Mouse (Mus musculus): Measurements from ENCODE around the gene Apol6. TPM values are rescaled to one million over a fixed set of nuclear protein-coding genes. Genes with fewer than 3 reads are reported as not detected.

The Apol6 gene
- polyA plus RNA-seq, 1 experiment = 0.10 TPM

GRCm38 (mm10) chr15:77062746-77063145, 18.2 kb downstream of the Apol6 start:
- Histone ChIP-seq H3K4me1 (ENCODE audit: control insufficient read depth, insufficient read depth, low read length) (no peaks in the 10 kb centered on the region; the same call in 1 of the 2 replicates), H3K27ac (ENCODE audit: insufficient read depth, low read length) (no peak overlapping the region), H3K4me3 (ENCODE audit: insufficient read depth, low read length) (no peak overlapping the region)
- no peak for TF ChIP-seq CTCF (IDR thresholded peaks at IDR 0.05; ENCODE audit: extremely low read depth, insufficient read depth, low read length)
- no peak for TF ChIP-seq POLR2A (IDR thresholded peaks at IDR 0.05; ENCODE audit: extremely low read depth, insufficient read depth, low read length)

- TF ChIP-seq CTCF (IDR thresholded peaks at IDR 0.05; ENCODE audit: extremely low read depth, insufficient read depth, low read length) = no peak
- TF ChIP-seq POLR2A (IDR thresholded peaks at IDR 0.05; ENCODE audit: extremely low read depth, insufficient read depth, low read length) = no peak
- Histone ChIP-seq H3K4me3 (ENCODE audit: insufficient read depth, low read length) (no peak overlapping the region), H3K27ac (ENCODE audit: insufficient read depth, low read length) (no peak overlapping the region), H3K4me1 (ENCODE audit: control insufficient read depth, insufficient read depth, low read length) (peaks cover 8% of the 10 kb centered on the region)
These were observed 20.8 kb downstream of the Apol6 start for GRCm38 (mm10) chr15:77065259-77065852.

GRCm38 (mm10) chr15:77066233-77066632, 21.7 kb downstream of the Apol6 start:
- H3K27ac ChIP-seq (ENCODE audit: insufficient read depth, low read length) = peak overlapping the region; percentile 69; the same call in 1 of the 2 replicates
- H3K4me1 ChIP-seq (ENCODE audit: control insufficient read depth, insufficient read depth, low read length) = peaks cover 8% of the 10 kb centered on the region
- no peak for TF ChIP-seq CTCF (IDR thresholded peaks at IDR 0.05; ENCODE audit: extremely low read depth, insufficient read depth, low read length)
- no peak for TF ChIP-seq POLR2A (IDR thresholded peaks at IDR 0.05; ENCODE audit: extremely low read depth, insufficient read depth, low read length)
- H3K4me3 ChIP-seq (ENCODE audit: insufficient read depth, low read length) = no peak overlapping the region

GRCm38 (mm10) chr15:77068439-77068861, 23.9 kb downstream of the Apol6 start:
- TF ChIP-seq POLR2A (IDR thresholded peaks at IDR 0.05; ENCODE audit: extremely low read depth, insufficient read depth, low read length) (no peak), CTCF (IDR thresholded peaks at IDR 0.05; ENCODE audit: extremely low read depth, insufficient read depth, low read length) (no peak)
- H3K27ac ChIP-seq (ENCODE audit: insufficient read depth, low read length) = peak overlapping the region; percentile 79
- no peak overlapping the region for H3K4me3 ChIP-seq (ENCODE audit: insufficient read depth, low read length)
- peaks cover 8% of the 10 kb centered on the region for H3K4me1 ChIP-seq (ENCODE audit: control insufficient read depth, insufficient read depth, low read length)

GRCm38 (mm10) chr15:77069019-77069418, 24.5 kb downstream of the Apol6 start:
- Histone ChIP-seq H3K27ac (ENCODE audit: insufficient read depth, low read length) (peak overlapping the region; percentile 79; the same call in 1 of the 2 replicates), H3K4me3 (ENCODE audit: insufficient read depth, low read length) (no peak overlapping the region), H3K4me1 (ENCODE audit: control insufficient read depth, insufficient read depth, low read length) (peaks cover 8% of the 10 kb centered on the region)
- no peak for TF ChIP-seq POLR2A (IDR thresholded peaks at IDR 0.05; ENCODE audit: extremely low read depth, insufficient read depth, low read length)
- no peak for TF ChIP-seq CTCF (IDR thresholded peaks at IDR 0.05; ENCODE audit: extremely low read depth, insufficient read depth, low read length)

GRCm38 (mm10) chr15:77070745-77071268, 26.3 kb downstream of the Apol6 start:
- Histone ChIP-seq H3K4me1 (ENCODE audit: control insufficient read depth, insufficient read depth, low read length) (peaks cover 8% of the 10 kb centered on the region), H3K27ac (ENCODE audit: insufficient read depth, low read length) (no peak overlapping the region), H3K4me3 (ENCODE audit: insufficient read depth, low read length) (no peak overlapping the region)
- TF ChIP-seq POLR2A (IDR thresholded peaks at IDR 0.05; ENCODE audit: extremely low read depth, insufficient read depth, low read length) (no peak), CTCF (IDR thresholded peaks at IDR 0.05; ENCODE audit: extremely low read depth, insufficient read depth, low read length) (no peak)

- TF ChIP-seq POLR2A (IDR thresholded peaks at IDR 0.05; ENCODE audit: extremely low read depth, insufficient read depth, low read length) (no peak), CTCF (IDR thresholded peaks at IDR 0.05; ENCODE audit: extremely low read depth, insufficient read depth, low read length) (peak; percentile 34; the same call in 1 of the 2 replicates)
- no peak overlapping the region for H3K4me3 ChIP-seq (ENCODE audit: insufficient read depth, low read length)
- H3K27ac ChIP-seq (ENCODE audit: insufficient read depth, low read length) = no peak overlapping the region
- H3K4me1 ChIP-seq (ENCODE audit: control insufficient read depth, insufficient read depth, low read length) = peaks cover 8% of the 10 kb centered on the region
These were observed 27.0 kb downstream of the Apol6 start for GRCm38 (mm10) chr15:77071501-77071900.

- no peak overlapping the region for H3K4me3 ChIP-seq (ENCODE audit: insufficient read depth, low read length)
- H3K4me1 ChIP-seq (ENCODE audit: control insufficient read depth, insufficient read depth, low read length) = peaks cover 8% of the 10 kb centered on the region
- TF ChIP-seq POLR2A (IDR thresholded peaks at IDR 0.05; ENCODE audit: extremely low read depth, insufficient read depth, low read length) = no peak
- TF ChIP-seq CTCF (IDR thresholded peaks at IDR 0.05; ENCODE audit: extremely low read depth, insufficient read depth, low read length) = no peak
- no peak overlapping the region for H3K27ac ChIP-seq (ENCODE audit: insufficient read depth, low read length)
These were observed 28.1 kb downstream of the Apol6 start for GRCm38 (mm10) chr15:77072556-77073163.

GRCm38 (mm10) chr15:77076523-77076922, 32.0 kb downstream of the Apol6 start:
- H3K4me3 ChIP-seq (ENCODE audit: insufficient read depth, low read length) = no peak overlapping the region
- no peak for TF ChIP-seq POLR2A (IDR thresholded peaks at IDR 0.05; ENCODE audit: extremely low read depth, insufficient read depth, low read length)
- no peak for TF ChIP-seq CTCF (IDR thresholded peaks at IDR 0.05; ENCODE audit: extremely low read depth, insufficient read depth, low read length)
- H3K27ac ChIP-seq (ENCODE audit: insufficient read depth, low read length) = no peak overlapping the region
- H3K4me1 ChIP-seq (ENCODE audit: control insufficient read depth, insufficient read depth, low read length) = peaks cover 6% of the 10 kb centered on the region; the same call in 1 of the 2 replicates

GRCm38 (mm10) chr15:77077906-77078305, 33.4 kb downstream of the Apol6 start:
- no peak overlapping the region for H3K4me3 ChIP-seq (ENCODE audit: insufficient read depth, low read length)
- TF ChIP-seq CTCF (IDR thresholded peaks at IDR 0.05; ENCODE audit: extremely low read depth, insufficient read depth, low read length) (no peak), POLR2A (IDR thresholded peaks at IDR 0.05; ENCODE audit: extremely low read depth, insufficient read depth, low read length) (no peak)
- peak overlapping the region; percentile 7; the same call in 1 of the 2 replicates for H3K27ac ChIP-seq (ENCODE audit: insufficient read depth, low read length)
- peaks cover 6% of the 10 kb centered on the region; the same call in 1 of the 2 replicates for H3K4me1 ChIP-seq (ENCODE audit: control insufficient read depth, insufficient read depth, low read length)

All from cortical plate, adult 2 months (tissue).